Mouse (Mus musculus): ENCODE results near the gene 2310011J03Rik.

DNA sequence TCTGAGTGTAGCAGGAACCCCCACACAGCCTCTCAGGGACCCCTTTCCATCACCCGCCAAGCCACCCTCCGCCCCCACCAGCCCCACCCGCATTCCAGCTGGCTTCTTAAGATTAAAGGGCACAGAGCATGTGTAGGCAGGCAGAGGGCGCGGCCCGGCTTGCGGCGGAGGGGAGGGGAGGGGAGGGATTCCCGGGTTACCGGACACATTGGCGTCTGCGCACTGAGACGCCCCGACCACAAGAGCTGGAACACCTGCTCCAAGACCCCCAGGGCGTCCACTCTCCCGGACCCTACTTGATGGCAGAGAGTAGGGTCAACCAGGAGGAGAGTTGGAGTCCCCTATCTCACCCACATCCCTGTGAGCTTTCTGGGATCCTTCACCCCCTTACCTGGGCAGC, 24.8 kb upstream of the 2310011J03Rik start:
- TF ChIP-seq CTCF (IDR thresholded peaks at IDR 0.05) = no peak
- no peak for TF ChIP-seq EP300 (IDR thresholded peaks at IDR 0.05)
